Mouse (Mus musculus) right cerebral cortex, postnatal 36 days (tissue): ENCODE data around the gene Smc2.
"Not testable (repeated sequence)": the region's sequence is repeated elsewhere in the genome, so short reads cannot be mapped to it uniquely, and the experiment has no call there.

Experiments used
- DNase-seq, 2 experiments: peaks; one replicate each; pipeline ENCODE4 v3.0.0; 2022; ENCODE audit warnings: low spot score in 2 of 2, mixed read lengths in 1 of 2

The Smc2 gene

GRCm38 (mm10) chr4:52438886-52439664, at the start of gene Smc2:
TSS of gene Smc2 (plus strand) at chr4:52439243.
- peak; percentile 84 to 88 for DNase-seq

- no peak for DNase-seq
Measured at GRCm38 (mm10) chr4:52411587-52411986, 27.5 kb upstream of the Smc2 start.

DNA sequence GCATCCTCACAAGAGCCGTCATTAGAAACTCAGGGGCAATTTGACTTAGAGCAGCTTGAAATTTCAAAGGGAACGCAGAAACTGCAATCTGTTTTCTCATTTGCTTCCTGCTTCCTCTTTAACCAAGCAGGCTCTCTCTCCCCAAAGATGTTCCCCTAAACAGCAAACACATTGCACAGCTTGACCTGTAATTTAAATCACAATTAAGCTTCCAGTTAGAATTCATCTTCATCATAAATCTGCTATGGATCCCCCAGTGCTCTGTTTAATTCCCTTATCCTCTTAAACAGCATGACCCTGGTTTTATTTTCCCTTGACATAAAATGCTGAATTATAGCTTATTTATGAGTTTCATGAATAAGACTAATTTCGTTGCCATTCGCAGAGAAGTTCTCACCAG, 15.4 kb upstream of the Smc2 start:
- DNase-seq, result no peak

GRCm38 (mm10) chr4:52429310-52430198, 9.5 kb upstream of the Smc2 start:
- DNase-seq, result no peak

GRCm38 (mm10) chr4:52435551-52435950, 3.5 kb upstream of the Smc2 start:
- not testable (repeated sequence) for DNase-seq

GRCm38 (mm10) chr4:52438371-52438885, 615 bp upstream of the Smc2 start:
- DNase-seq, result no peak

DNA sequence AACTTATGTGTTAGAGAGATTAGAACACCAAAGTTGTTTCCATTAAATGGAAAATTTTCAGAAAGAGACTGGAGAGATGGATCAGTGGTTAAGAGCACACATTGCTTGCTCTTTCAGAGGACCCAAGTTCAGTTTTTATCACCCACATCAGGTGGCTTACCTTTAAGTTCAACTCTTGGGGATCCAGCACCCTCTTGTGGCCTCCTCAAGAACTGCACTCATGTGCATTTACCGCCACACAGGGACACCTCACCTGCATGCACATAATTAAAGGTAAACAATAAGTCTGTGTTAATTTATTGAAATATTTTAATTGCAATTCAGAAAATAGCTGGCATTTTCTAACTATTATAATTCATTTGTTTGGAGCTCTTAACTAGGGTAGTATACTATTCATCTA, 20.7 kb downstream of the Smc2 start:
- DNase-seq, result no peak

DNA sequence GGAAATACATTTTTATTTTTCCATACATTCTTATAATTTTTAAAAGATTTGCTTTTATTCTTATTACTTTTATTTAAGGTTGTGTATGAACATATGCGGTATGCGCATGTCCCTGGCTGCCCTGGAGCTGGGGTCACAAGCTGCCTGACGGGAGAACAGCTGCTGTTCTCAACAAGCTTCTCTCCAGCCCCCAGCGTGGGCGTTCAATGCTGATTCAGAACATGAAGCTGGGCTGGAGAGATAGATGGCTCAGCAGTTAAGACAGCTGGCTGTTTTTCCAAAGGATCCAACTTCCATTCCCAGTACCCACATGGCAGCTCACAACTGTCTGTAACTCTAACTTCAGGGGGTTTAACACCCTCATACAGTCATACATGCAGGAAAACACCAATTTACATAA, 22.3 kb downstream of the Smc2 start:
- DNase-seq, result peak; percentile 52 to 75

DNA sequence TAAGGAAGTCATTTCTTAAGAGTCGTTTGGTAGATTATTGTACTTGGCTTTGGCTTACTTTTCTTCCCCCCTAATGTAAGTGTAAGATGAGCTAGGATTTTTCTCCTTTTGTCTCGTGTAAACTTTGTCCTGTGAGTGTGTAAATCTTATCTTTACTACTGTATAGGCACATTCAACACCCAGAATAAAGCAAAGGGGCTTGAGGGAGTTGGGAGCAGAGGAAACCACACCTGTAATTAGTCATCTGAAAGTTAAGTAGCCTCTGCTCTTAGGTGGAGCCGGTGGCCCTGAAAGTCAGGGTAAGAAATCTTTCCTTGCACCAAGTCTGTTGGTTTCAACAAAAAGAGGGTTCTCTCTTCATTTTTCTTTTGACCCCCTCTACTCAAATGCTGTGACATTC, 34.4 kb downstream of the Smc2 start:
- no peak for DNase-seq

DNA sequence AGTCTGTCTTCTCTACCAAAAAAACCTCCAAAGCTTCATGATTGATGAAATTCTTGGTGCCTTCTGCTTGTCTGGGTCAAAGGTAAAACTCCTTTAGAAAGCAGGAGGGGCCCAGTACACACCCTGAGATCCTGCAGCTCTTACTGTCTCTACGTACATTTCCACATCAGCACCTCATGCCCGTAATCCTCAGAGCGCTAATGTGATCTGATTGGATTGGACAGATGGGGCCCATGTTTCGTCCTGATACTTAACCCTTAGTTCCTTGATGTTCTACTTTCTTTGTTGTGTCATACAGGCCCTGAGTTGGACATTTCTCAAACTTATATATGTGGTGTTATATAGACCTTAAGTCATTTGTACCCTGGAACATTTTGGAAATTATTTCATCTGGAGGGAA, 48.4 kb downstream of the Smc2 start:
- DNase-seq, result no peak

DNA sequence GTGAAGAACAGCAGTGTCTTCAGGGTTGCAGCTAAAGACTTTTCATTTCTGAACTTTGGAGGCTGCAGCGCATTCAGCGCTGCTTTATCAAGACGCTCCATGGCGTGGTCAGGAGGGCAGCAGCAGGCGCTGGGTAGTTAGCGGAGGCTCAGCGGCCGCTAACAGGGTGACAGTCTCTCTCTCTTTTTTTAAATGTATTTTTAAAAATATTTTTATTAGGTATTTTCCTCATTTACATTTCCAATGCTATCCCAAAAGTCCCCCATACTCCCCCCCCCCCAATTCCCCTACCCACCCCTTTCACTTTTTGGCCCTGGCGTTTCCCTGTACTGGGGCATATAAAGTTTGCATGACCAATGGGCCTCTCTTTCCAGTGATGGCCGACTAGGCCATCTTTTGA, 58.1 kb downstream of the Smc2 start, which contains the start of gene Vma21-ps:
Gene Vma21-ps (minus strand): TSS at position 101 of the 400 bp plus-strand sequence.
- DNase-seq, result not testable (repeated sequence)

DNA sequence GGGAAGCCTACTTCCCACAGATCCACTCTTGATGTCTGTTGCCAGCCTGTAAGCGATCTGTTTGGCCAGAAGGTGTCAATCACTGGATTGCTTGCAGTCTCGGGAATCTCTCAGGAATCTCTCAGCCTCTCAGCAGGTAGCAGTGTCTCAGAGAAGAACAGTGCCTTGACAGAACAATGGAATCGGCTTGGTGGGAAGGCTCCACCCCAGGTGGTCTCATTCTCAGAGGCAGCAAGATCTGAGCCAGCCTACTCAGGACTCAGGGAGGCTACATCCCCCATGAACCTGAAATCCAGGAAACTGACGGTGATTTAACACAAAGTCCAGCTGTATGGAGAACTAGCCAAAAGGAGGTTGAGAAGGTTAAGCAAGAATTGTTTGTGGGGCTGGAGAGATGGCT, 78.5 kb downstream of the Smc2 start:
- no peak for DNase-seq

DNA sequence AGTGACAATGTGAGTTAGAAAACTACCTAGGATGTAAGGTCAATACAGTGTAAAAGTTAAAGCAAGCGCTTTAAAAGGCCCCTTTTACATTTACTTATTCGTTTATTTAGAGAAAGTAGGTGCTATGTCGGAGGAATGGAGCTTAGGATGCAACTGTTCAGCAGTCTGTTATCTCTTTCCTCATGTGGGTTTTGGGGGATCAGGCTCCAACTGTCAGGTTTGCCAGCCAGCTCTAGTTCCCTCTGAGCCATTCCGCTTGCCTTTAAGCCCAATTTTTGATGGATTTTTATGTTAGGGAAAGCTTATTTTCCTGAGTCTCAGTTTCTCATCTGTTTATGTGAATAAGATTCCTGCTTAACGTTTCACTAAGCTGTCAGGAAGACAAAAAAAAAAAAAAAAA, 80.3 kb downstream of the Smc2 start:
- no peak for DNase-seq

DNA sequence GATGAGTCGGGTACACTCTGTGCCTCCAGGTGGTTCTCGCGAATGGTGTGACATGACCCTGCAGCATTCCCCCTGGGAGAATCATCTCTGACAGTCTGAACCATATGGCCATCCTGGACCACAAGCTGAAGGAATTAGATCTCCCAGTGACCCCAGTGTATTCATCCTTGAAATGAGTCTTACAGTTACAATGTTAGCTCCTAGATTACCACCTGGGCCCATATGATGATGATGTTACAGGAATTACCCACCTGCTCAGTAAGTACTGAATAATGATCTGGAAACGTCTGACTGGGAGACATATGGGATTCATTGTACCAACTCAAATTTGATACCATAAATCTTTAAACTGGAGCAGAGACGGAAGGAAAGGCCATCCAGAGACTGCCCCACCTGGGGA, 87.4 kb downstream of the Smc2 start:
- DNase-seq, result no peak

DNA sequence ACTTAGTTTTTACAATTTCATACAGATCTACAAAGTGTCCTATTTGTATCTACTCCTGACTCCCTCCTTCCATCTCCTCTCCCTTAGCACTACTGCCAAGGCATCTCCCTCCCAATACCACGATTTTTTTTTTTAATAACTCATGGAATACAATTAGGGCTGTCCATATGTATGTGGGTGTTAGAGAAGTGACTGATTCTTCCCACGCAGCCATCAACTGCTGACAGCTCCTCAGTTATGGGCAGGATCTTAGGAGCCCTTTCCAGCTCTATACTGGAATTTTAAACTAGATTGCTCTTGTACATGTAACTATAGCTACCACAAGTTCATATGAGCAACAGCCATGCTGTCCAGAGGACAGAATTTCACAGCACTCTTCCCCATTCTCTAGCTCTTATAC, 91.6 kb downstream of the Smc2 start:
- no peak for DNase-seq
